Mouse (Mus musculus) lung, embryonic 14.5 days (tissue): ENCODE measurements around the gene Agrn. TPM values are rescaled to one million over a fixed set of nuclear protein-coding genes. Genes with fewer than 3 reads are reported as not detected.
A peak's percentile ranks its signal among the peaks of the same experiment; 100 is the strongest.
"Not testable (repeated sequence)": the region's sequence is repeated elsewhere in the genome, so short reads cannot be mapped to it uniquely, and the experiment has no call there.

Experiments
- ATAC-seq: fragments of 200-750 bp; cut with Nextera tagmentation; 2 replicates; pipeline ENCODE4 v1.8.0; 2017; ENCODE audit warnings: mild to moderate bottlenecking, moderate TSS enrichment, moderate library complexity; ENCODE audit not compliant: insufficient read depth
- DNase-seq: peaks from one replicate; pipeline ENCODE4 v3.0.0-alpha.2; 2015
- H3K27ac ChIP-seq: fragments of 300-500 bp; sonication (generic); 2 replicates; pipeline ENCODE4 v1.5.1; 2014; ENCODE audit warnings: low read depth, mild to moderate bottlenecking, moderate library complexity
- H3K27me3 ChIP-seq: fragments of 300-500 bp; sonication (generic); 2 replicates; pipeline ENCODE4 v1.6.1; 2014; ENCODE audit warnings: low read length, control low read depth; ENCODE audit not compliant: insufficient read depth
- H3K36me3 ChIP-seq: fragments of 300-500 bp; sonication (generic); 2 replicates; pipeline ENCODE4 v1.6.1; 2014; ENCODE audit warnings: control low read depth; ENCODE audit not compliant: insufficient read depth
- H3K4me1 ChIP-seq: fragments of 300-500 bp; sonication (generic); 2 replicates; pipeline ENCODE4 v1.6.1; 2014; ENCODE audit warnings: antibody characterized with exemption, control low read depth; ENCODE audit not compliant: insufficient read depth
- H3K4me2 ChIP-seq: fragments of 300-500 bp; sonication (generic); 2 replicates; pipeline ENCODE4 v1.6.1; 2014; ENCODE audit warnings: mild to moderate bottlenecking
- H3K4me3 ChIP-seq: fragments of 300-500 bp; sonication (generic); 2 replicates; pipeline ENCODE4 v1.5.1; 2014; ENCODE audit warnings: low read depth, low read length
- H3K9ac ChIP-seq: fragments of 300-500 bp; sonication (generic); 2 replicates; pipeline ENCODE4 v1.6.1; 2014
- H3K9me3 ChIP-seq: fragments of 300-500 bp; sonication (generic); 2 replicates; pipeline ENCODE4 v1.6.1; 2016; ENCODE audit warnings: low read depth, low read length, control low read depth
- CTCF ChIP-seq: IDR thresholded peaks from 2 replicates; pipeline ENCODE4 v1.5.1; 2016; ENCODE audit warnings: antibody characterized with exemption, low read depth
- WGBS: fragments of 180-500 bp; shearing (Covaris S2); extraction: QIAGEN DNeasy Blood & Tissue Kit; methylation state at CpG from one replicate; pipeline ENCODE4 v1.1.7; 2014; 5-methylcytosine and 5-hydroxymethylcytosine counted together
- polyA plus RNA-seq: library from polyadenylated mRNA; unstranded; fragments of >200 nt; fragmentation: Nextera tagmentation; extraction: Ambion mirVana; gene quantifications from 2 replicates; pipeline ENCODE4 v1.2.1, GENCODE M21; 2014

Gene Agrn
- polyA plus RNA-seq, 1 experiment from 2014 or later, result 84.0 TPM

GRCm38 (mm10) chr4:156183747-156184146, 13.5 kb downstream of the Agrn start:
- TF ChIP-seq CTCF, result no peak
- 83% methylated on average over 5 of the region's 5 CpGs for WGBS
- no peaks in the 10 kb centered on the region for H3K27me3 ChIP-seq
- no peak overlapping the region for H3K9ac ChIP-seq
- H3K9me3 ChIP-seq, result no peaks in the 10 kb centered on the region
- peaks cover 38% of the 10 kb centered on the region for H3K36me3 ChIP-seq
- no peak overlapping the region for H3K27ac ChIP-seq
- ATAC-seq (no peak), DNase-seq (no peak)
- 0 out of 2 replicates have a peak, but pooled peaks cover 2% of the 10 kb centered on the region for H3K4me1 ChIP-seq
- H3K4me2 ChIP-seq, result no peak overlapping the region
- H3K4me3 ChIP-seq, result no peak overlapping the region

GRCm38 (mm10) chr4:156177630-156178029, 19.7 kb downstream of the Agrn start:
- Histone ChIP-seq H3K4me1 (no peaks in the 10 kb centered on the region), H3K9ac (no peak overlapping the region), H3K4me3 (no peak overlapping the region), H3K27ac (no peak overlapping the region), H3K4me2 (no peak overlapping the region), H3K27me3 (no peaks in the 10 kb centered on the region), H3K9me3 (no peaks in the 10 kb centered on the region), H3K36me3 (peaks cover 73% of the 10 kb centered on the region)
- DNase-seq (no peak), ATAC-seq (no peak)
- whole genome bisulfite sequencing, result 90% methylated on average over 9 of the region's 9 CpGs
- no peak for TF ChIP-seq CTCF

- no peak for ATAC-seq
- Histone ChIP-seq H3K9ac (no peak overlapping the region), H3K27me3 (no peaks in the 10 kb centered on the region), H3K36me3 (peaks cover 100% of the 10 kb centered on the region), H3K27ac (no peak overlapping the region), H3K4me2 (no peak overlapping the region), H3K9me3 (no peaks in the 10 kb centered on the region), H3K4me1 (no peaks in the 10 kb centered on the region), H3K4me3 (no peak overlapping the region)
- DNase-seq, result no peak
- no peak for TF ChIP-seq CTCF
- 90% methylated on average over 11 of the region's 11 CpGs for WGBS
These were observed 25.5 kb downstream of the Agrn start for GRCm38 (mm10) chr4:156171828-156172227.

- H3K4me3 ChIP-seq, result no peak overlapping the region
- DNase-seq (no peak), ATAC-seq (no peak)
- no peak overlapping the region for H3K27ac ChIP-seq
- WGBS, result 89% methylated on average over 10 of the region's 10 CpGs
- TF ChIP-seq CTCF, result no peak
- H3K4me1 ChIP-seq, result no peaks in the 10 kb centered on the region
- no peak overlapping the region for H3K9ac ChIP-seq
- peaks cover 99% of the 10 kb centered on the region for H3K36me3 ChIP-seq
- H3K27me3 ChIP-seq, result no peaks in the 10 kb centered on the region
- H3K9me3 ChIP-seq, result no peaks in the 10 kb centered on the region
- H3K4me2 ChIP-seq, result no peak overlapping the region
These were observed 28.2 kb downstream of the Agrn start for GRCm38 (mm10) chr4:156169129-156169528.

GRCm38 (mm10) chr4:156168611-156169010, 28.7 kb downstream of the Agrn start:
- TF ChIP-seq CTCF, result no peak
- no peak overlapping the region for H3K4me3 ChIP-seq
- H3K36me3 ChIP-seq, result peaks cover 99% of the 10 kb centered on the region
- ATAC-seq (no peak), DNase-seq (no peak)
- no peak overlapping the region for H3K9ac ChIP-seq
- no peak overlapping the region for H3K4me2 ChIP-seq
- H3K27me3 ChIP-seq, result no peaks in the 10 kb centered on the region
- WGBS, result 95% methylated on average over 8 of the region's 8 CpGs
- H3K27ac ChIP-seq, result no peak overlapping the region
- no peaks in the 10 kb centered on the region for H3K9me3 ChIP-seq
- no peaks in the 10 kb centered on the region for H3K4me1 ChIP-seq

- no peak overlapping the region for H3K4me2 ChIP-seq
- H3K9ac ChIP-seq, result no peak overlapping the region
- no peaks in the 10 kb centered on the region for H3K4me1 ChIP-seq
- DNase-seq (no peak), ATAC-seq (no peak)
- TF ChIP-seq CTCF, result peak; percentile 31
- no peak overlapping the region for H3K27ac ChIP-seq
- H3K27me3 ChIP-seq, result no peaks in the 10 kb centered on the region
- peaks cover 3% of the 10 kb centered on the region; the same call in 1 of the 2 replicates for H3K9me3 ChIP-seq
- 94% methylated on average over 9 of the region's 9 CpGs for WGBS
- peaks cover 88% of the 10 kb centered on the region for H3K36me3 ChIP-seq
- no peak overlapping the region for H3K4me3 ChIP-seq
These were observed 30.8 kb downstream of the Agrn start for GRCm38 (mm10) chr4:156166477-156166876.

- no peak overlapping the region for H3K9ac ChIP-seq
- H3K9me3 ChIP-seq, result no peaks in the 10 kb centered on the region; the same call in 1 of the 2 replicates
- H3K27me3 ChIP-seq, result no peaks in the 10 kb centered on the region
- no peak for TF ChIP-seq CTCF
- no peaks in the 10 kb centered on the region for H3K4me1 ChIP-seq
- no peaks in the 10 kb centered on the region for H3K36me3 ChIP-seq
- H3K4me3 ChIP-seq, result no peak overlapping the region
- DNase-seq, result no peak
- H3K4me2 ChIP-seq, result no peak overlapping the region
- WGBS, result 88% methylated on average over 3 of the region's 3 CpGs
- no peak overlapping the region for H3K27ac ChIP-seq
- ATAC-seq, result no peak
These were observed 42.5 kb downstream of the Agrn start for GRCm38 (mm10) chr4:156154771-156155170.

GRCm38 (mm10) chr4:156150887-156151286, 46.4 kb downstream of the Agrn start:
- ATAC-seq, H3K27me3 ChIP-seq, H3K36me3 ChIP-seq, H3K9ac ChIP-seq, H3K4me1 ChIP-seq, DNase-seq, H3K27ac ChIP-seq, H3K9me3 ChIP-seq, H3K4me2 ChIP-seq, H3K4me3 ChIP-seq: not testable (repeated sequence)
- WGBS, result 77% methylated on average over 10 of the region's 10 CpGs
